Mouse (Mus musculus) lung, adult 2 months (tissue): ENCODE data around the gene Tut1.

ENCODE experiments used
- CTCF ChIP-seq: fragments of 200-500 bp; IDR thresholded peaks from 2 replicates; pipeline ENCODE4 v1.5.1; 2011; ENCODE audit warnings: mild to moderate bottlenecking, low read length, control low read depth; ENCODE audit not compliant: insufficient read depth
- POLR2A ChIP-seq: fragments of 200-500 bp; IDR thresholded peaks from 2 replicates; pipeline ENCODE4 v1.6.1; 2011; ENCODE audit warnings: low read depth, mild to moderate bottlenecking, control low read depth, low read length, borderline replicate concordance; ENCODE audit errors: extremely low read depth

GRCm38 (mm10) chr19:8974638-8975037 lies 21.0 kb downstream of the Tut1 start:
- no peak for TF ChIP-seq POLR2A
- TF ChIP-seq CTCF, result no peak
